Mouse (Mus musculus): Measurements from ENCODE around the gene Olfr381. TPM values are rescaled to one million over a fixed set of nuclear protein-coding genes. Genes with fewer than 3 reads are reported as not detected.
"Not testable (repeated sequence)": the region's sequence is repeated elsewhere in the genome, so short reads cannot be mapped to it uniquely, and the experiment has no call there.

Olfr381 gene
- not detected for total RNA-seq (2021)
- long read RNA-seq, experiment 1, result 0 reads
- long read RNA-seq, experiment 2, result 0 reads

DNA sequence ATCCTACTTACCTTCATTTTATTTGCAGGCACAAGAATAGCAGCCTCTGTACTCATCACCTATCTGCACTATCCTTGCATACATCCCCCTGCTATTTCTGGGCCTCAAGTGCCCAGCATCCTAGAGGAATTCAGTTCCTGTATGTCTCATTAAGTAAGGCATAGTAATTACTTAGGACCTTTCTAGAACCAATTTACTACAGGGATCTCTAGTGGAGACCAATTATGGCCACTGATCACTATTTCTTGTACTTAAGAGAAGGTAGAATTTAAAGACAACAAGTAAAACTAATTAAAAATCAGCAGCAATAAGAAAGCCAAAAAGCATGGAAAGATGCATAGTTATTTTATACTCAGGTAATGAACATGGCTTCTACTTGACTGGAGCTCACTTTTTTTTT is at the start of gene Olfr381:
Gene Olfr381 (minus strand): TSS at position 101 of the 400 bp plus-strand sequence.
- no peak for DNase-seq
- TF ChIP-seq CTCF (IDR thresholded peaks at IDR 0.05), result no peak
- Histone ChIP-seq H3K4me3 (no peak within 1 kb of the TSS), H3K27ac (no peak within 1 kb of the TSS)
- intact Hi-C loops (cut with DNase I), result no loop called here

DNA sequence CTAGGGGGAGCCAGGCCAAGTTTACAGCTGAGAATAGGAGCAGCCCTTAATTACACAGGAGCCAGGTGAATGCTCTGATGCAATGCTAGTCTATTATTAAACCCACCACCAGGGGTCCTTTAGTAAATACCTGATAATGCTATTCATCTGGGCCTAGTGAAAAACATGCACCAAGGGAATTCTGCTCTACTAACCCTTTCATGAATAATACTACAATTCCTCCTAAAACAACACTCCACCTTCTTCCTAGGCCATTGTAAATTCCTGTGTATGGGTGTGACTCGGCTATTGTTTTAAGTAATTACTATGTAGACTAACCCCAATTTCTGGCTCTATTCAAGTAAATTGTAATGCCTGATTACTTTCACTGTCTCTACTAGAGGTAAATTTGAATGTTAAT is 37.6 kb upstream of the Olfr381 start:
- intact Hi-C loops (cut with DNase I); DNase-seq; H3K4me3 ChIP-seq; H3K27ac ChIP-seq: not testable (repeated sequence)

DNA sequence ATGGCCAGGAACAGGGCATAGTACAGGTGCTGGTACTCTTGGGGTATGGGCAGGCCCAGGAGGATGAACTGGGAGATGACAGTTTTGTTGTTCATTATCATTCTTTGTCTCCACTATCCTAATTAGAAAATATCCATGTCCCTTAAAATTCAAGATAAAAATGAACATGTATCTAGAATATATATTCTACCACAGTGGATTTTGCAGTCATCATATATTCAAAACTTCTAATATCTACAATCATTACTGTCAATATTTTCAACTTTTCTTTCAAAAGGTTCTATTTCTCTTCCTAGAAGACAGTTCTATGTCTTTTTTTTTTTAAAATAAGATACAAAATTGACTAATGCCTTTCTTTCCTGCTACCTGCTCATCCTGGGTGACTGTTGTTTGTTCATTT is 25.7 kb upstream of the Olfr381 start, which contains the start of gene Olfr382:
Gene Olfr382 (minus strand): TSS at position 101 of the 400 bp plus-strand sequence.
- no peak for TF ChIP-seq CTCF (IDR thresholded peaks at IDR 0.05)
- DNase-seq, result no peak
- H3K4me3 ChIP-seq, result no peak within 1 kb of the TSS
- no peak within 1 kb of the TSS for H3K27ac ChIP-seq
- intact Hi-C loops (cut with DNase I), result no loop called here

DNA sequence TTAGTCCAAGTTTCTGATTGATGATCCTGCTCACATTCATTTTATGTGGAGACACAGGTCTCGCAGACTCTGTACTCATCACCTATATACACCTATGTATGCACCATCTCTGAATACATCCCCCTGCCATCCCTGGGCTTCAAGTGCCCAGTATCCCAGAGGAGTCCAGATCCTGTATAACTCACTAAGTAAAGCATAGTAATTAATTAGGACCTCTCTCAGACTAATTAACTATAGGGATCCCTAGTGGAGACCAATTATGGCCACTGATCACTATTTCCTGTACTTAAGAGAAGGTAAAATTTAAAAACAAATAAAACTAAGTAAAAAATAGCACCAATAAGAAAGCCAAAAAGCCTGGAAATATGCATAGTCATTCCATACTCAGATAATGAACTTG is 34.0 kb downstream of the Olfr381 start, which contains the start of gene Olfr380:
Gene Olfr380 (minus strand): TSS at position 101 of the 400 bp plus-strand sequence.
- DNase-seq, result no peak
- intact Hi-C loops (cut with DNase I), result no loop called here
- Histone ChIP-seq H3K4me3 (no peak within 1 kb of the TSS), H3K27ac (no peak within 1 kb of the TSS)
- TF ChIP-seq CTCF (IDR thresholded peaks at IDR 0.05), result no peak

Other genes starting within 250 kb of the Olfr381 start
- gene Trpv3, start 224.2 kb downstream of the Olfr381 start, total RNA-seq (2021), result not detected
- gene Aspa, start 162.0 kb downstream of the Olfr381 start, total RNA-seq (2021), result 1 to 10 TPM; 2.1 to 5.1 TPM
- gene Gm49340, start 161.9 kb downstream of the Olfr381 start, total RNA-seq (2021), result not detected
- gene Spata22, start 161.9 kb downstream of the Olfr381 start, total RNA-seq (2021), result not detected
- gene Olfr20, start 140.8 kb downstream of the Olfr381 start, total RNA-seq (2021), result not detected
- not detected for gene Olfr376, start 120.4 kb downstream of the Olfr381 start, total RNA-seq (2021)
- gene Olfr1, start 92.0 kb downstream of the Olfr381 start, total RNA-seq (2021), result not detected
- not detected for gene Olfr378, start 63.1 kb downstream of the Olfr381 start, total RNA-seq (2021)
- not detected for gene Olfr380, start 34.1 kb downstream of the Olfr381 start, total RNA-seq (2021)
- not detected for gene Olfr382, start 25.6 kb upstream of the Olfr381 start, total RNA-seq (2021)
- not detected for gene Olfr385, start 101.4 kb upstream of the Olfr381 start, total RNA-seq (2021)
- gene Olfr384, start 107.0 kb upstream of the Olfr381 start, total RNA-seq (2021), result not detected
- gene Zfp735, start 197.2 kb upstream of the Olfr381 start, total RNA-seq (2021), result not detected

Measured in gastrocnemius, adult 2 months (tissue).